Mouse (Mus musculus): ENCODE results near the gene D430019H16Rik. TPM values are rescaled to one million over a fixed set of nuclear protein-coding genes. Genes with fewer than 3 reads are reported as not detected.

Gene D430019H16Rik
- 12.3 TPM in 2 replicates for polyA plus RNA-seq (2015; fragmentation: Nextera tagmentation; extraction: Ambion mirVana)

DNA sequence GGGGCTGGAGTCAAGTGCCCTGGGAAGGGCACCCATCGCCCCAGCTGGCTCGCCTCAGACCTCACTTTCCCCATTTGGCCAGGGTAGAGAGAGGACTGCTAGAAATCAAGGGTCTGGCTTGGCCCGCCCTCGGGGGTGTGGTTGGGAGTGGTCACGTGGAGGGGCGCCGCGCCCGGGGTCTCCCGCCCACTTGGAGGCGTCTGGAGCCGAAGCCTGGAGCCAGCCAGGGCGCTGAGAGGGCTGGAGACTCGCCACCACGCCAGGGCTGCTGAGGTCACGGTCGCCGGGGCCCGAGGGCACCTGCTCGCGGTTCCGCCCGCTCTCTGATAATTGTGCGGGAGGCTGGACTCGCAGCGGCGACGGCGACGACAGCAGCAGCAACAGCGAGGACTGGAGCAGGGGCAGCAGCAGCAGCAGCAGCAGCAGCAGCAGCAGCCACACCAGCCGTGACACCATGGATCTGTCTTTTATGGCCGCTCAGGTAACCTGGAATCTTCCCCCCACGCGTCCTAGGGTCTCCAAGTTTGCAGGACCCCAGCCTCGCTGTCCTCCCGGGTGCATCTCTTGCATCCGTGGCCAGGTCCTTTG is at the start of gene D430019H16Rik:
Gene D430019H16Rik, plus strand, starts transcription at position 187 of the 588 bp plus-strand sequence.
- H3K4me2 ChIP-seq, result peak within 1 kb of the TSS; percentile 56
- H3K9ac ChIP-seq, result peak within 1 kb of the TSS; percentile 94
- H3K4me1 ChIP-seq (replicated peaks), result peaks cover 47% of the 10 kb centered on the region
- no peaks in the 10 kb centered on the region for H3K9me3 ChIP-seq
- H3K36me3 ChIP-seq, result 0 out of 2 replicates have a peak, but pooled peaks cover 5% of the 10 kb centered on the region
- H3K4me3 ChIP-seq, result peak within 1 kb of the TSS; percentile 90
- H3K27ac ChIP-seq, result peak within 1 kb of the TSS; percentile 91
- no peaks in the 10 kb centered on the region for H3K27me3 ChIP-seq
- WGBS, result under 1% methylated on average over 38 of the region's 38 CpGs
- ATAC-seq (ENCODE audit: low FRiP score), result peak; percentile 91

DNA sequence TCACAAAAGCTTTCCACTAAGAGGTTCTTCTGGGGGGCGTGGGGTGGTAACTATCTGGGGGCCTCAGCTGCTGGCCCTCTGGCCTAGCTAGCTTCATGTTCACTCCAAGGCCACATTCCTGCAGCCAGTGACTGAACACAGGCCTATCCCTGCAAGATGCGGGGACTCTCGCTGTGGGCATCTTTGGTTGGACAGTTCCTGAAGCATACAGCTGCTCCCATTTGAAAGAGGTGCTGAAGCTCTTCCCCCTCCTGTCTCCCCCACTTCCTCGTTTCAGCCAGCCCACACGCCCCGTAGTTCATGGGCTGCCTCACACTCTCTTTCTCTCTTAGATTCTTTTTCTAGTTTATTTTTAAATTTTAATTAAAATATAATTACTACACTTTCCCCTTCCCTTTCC is 47.6 kb upstream of the D430019H16Rik start:
- Histone ChIP-seq H3K4me1 (replicated peaks) (peaks cover 14% of the 10 kb centered on the region; the same call in 1 of the 2 replicates), H3K4me3 (no peak overlapping the region), H3K9ac (no peak overlapping the region), H3K9me3 (no peaks in the 10 kb centered on the region), H3K27ac (no peak overlapping the region), H3K36me3 (no peaks in the 10 kb centered on the region), H3K27me3 (no peaks in the 10 kb centered on the region), H3K4me2 (no peak overlapping the region)
- no peak for ATAC-seq (ENCODE audit: low FRiP score)
- WGBS, result 79% methylated on average over 6 of the region's 6 CpGs

DNA sequence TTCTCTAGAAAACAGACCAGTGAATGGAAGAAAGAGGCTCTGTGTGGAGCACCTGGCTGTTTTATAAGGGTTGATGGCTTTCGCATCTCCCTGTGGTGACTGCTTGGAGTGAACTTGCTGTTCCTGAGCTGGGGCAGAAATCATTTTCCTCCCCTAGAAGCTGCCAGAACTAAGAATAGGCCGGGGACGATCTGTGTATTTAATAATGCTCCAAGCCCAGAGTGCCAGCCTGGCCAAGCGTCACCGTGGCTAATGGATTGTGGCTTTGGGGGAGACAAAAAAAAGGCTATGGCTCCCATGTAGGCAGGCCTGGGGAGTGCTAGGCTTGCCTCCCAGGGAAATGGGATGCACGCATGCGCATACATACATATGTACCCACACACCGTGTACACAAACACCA is 39.7 kb upstream of the D430019H16Rik start:
- H3K4me1 ChIP-seq (replicated peaks), result 0 out of 2 replicates have a peak, but pooled peaks cover 14% of the 10 kb centered on the region
- 64% methylated on average over 8 of the region's 8 CpGs for WGBS
- H3K27ac ChIP-seq, result peak overlapping the region; percentile 48
- no peaks in the 10 kb centered on the region for H3K9me3 ChIP-seq
- H3K27me3 ChIP-seq, result no peaks in the 10 kb centered on the region
- no peak for ATAC-seq (ENCODE audit: low FRiP score)
- no peak overlapping the region for H3K4me2 ChIP-seq
- H3K36me3 ChIP-seq, result no peaks in the 10 kb centered on the region
- H3K9ac ChIP-seq, result no peak overlapping the region
- no peak overlapping the region for H3K4me3 ChIP-seq

DNA sequence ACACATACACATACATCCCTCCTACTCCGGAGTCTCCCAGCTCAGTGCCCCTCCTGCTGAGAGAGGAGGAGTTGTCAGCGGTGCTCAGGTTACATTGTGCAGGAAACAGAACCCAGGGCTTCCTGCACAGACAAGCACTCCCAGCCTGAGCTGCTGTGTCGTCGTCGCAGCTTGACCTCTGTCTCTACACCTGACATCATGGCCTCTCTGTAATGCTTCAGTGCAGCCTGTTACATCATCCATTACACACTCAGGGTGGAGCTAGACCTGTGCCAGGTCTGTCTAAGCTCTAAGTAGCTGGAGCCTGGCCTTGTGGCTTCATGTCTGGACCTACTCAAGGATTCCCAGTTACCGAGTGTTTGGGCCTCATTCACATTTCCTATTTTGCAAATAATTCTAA is 33.2 kb upstream of the D430019H16Rik start:
- Histone ChIP-seq H3K4me2 (no peak overlapping the region), H3K27ac (no peak overlapping the region), H3K9ac (no peak overlapping the region), H3K36me3 (no peaks in the 10 kb centered on the region), H3K4me3 (no peak overlapping the region), H3K27me3 (no peaks in the 10 kb centered on the region), H3K4me1 (replicated peaks) (no peaks in the 10 kb centered on the region), H3K9me3 (no peaks in the 10 kb centered on the region)
- 50% methylated on average over 6 of the region's 6 CpGs for WGBS
- no peak for ATAC-seq (ENCODE audit: low FRiP score)

DNA sequence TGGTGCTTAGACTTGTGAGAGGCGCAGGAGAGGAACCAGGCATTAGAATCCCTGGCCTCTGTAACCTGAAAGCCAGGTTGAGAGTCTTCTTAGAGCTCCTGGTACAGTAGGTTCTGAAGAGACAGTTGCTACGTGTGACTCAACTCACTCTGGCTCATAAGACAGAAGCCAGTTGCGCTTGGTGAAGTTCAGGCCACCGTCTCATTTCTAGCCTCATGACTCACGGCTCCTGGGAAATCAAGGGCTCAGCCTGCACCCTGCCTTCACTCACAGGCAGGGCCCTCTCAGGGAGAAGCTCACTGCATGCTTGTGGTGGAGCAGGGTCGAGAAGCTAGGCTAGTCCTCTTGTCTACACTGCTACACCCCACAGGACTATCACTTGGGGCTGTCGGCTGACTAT is 27.1 kb upstream of the D430019H16Rik start:
- ATAC-seq (ENCODE audit: low FRiP score), result no peak

DNA sequence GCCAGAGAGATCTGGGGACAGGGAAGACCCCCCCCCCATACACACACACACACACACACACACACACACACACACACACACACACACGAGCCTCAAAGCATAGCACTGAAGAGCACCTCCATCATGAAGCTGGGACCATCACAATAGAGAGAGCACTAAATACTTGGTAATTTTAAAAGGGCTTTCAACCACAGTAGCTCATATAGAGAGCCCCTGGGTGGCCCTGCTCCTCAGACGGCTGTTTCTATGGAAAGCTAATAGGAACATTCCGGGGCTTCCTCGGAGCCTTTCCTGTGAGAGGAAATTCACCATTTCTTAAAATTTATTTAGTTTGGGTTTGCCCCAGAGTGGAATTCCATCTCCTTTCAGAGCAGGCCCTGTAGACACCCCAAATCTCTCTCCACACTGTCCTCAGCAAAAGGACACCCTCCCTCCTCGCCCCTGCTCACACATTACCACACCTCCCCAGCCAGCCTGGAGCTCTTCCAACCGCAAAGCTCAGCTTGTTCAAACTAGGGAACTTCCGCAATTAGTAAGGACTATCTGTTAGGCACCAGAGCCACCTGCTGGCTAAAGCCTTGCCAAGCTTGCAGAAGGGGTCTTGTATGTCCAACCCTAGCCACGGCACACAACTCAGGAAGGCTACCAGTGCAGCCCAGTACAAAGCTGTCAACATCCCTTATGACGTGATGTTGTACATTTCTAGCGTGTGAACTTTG is 26.5 kb upstream of the D430019H16Rik start:
- Histone ChIP-seq H3K36me3 (no peaks in the 10 kb centered on the region), H3K27me3 (no peaks in the 10 kb centered on the region), H3K9ac (no peak overlapping the region), H3K4me1 (replicated peaks) (no peaks in the 10 kb centered on the region), H3K27ac (no peak overlapping the region), H3K9me3 (no peaks in the 10 kb centered on the region), H3K4me3 (no peak overlapping the region), H3K4me2 (peak overlapping the region; percentile 19; the same call in 1 of the 2 replicates)
- WGBS, result 34% methylated on average over 10 of the region's 10 CpGs
- peak; percentile 83 for ATAC-seq (ENCODE audit: low FRiP score)

More for the DNA sequence above, 27.1 kb upstream of the D430019H16Rik start:
- no peaks in the 10 kb centered on the region for H3K27me3 ChIP-seq
- no peak overlapping the region for H3K9ac ChIP-seq
- no peaks in the 10 kb centered on the region for H3K4me1 ChIP-seq (replicated peaks)
- WGBS, result 84% methylated on average over 7 of the region's 7 CpGs
- H3K4me3 ChIP-seq, result no peak overlapping the region
- no peak overlapping the region for H3K27ac ChIP-seq
- H3K36me3 ChIP-seq, result no peaks in the 10 kb centered on the region
- H3K4me2 ChIP-seq, result no peak overlapping the region
- no peaks in the 10 kb centered on the region for H3K9me3 ChIP-seq

DNA sequence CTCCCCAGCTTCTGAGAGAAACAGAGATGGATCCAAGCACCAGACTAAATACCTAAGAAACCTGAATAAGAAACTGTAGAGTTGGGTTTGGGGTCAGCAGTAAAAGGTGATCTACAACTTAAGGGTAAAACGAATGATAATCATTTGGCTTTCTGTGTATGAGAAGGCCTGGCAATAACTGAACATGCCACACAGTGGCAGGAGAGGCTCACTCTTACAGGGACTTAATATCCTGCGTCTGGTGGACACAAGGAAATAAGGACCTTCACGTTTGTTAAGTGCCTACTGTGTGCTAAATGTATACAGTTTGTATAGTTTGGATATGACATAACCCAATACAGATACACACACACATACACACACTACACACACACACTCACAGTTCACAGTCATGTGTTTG is 21.8 kb upstream of the D430019H16Rik start:
- no peak overlapping the region for H3K4me2 ChIP-seq
- WGBS, result 65% methylated on average over 3 of the region's 3 CpGs
- H3K4me3 ChIP-seq, result no peak overlapping the region
- no peaks in the 10 kb centered on the region for H3K36me3 ChIP-seq
- ATAC-seq (ENCODE audit: low FRiP score), result no peak
- no peaks in the 10 kb centered on the region for H3K9me3 ChIP-seq
- no peak overlapping the region for H3K27ac ChIP-seq
- no peak overlapping the region for H3K9ac ChIP-seq
- no peaks in the 10 kb centered on the region for H3K4me1 ChIP-seq (replicated peaks)
- no peaks in the 10 kb centered on the region for H3K27me3 ChIP-seq

DNA sequence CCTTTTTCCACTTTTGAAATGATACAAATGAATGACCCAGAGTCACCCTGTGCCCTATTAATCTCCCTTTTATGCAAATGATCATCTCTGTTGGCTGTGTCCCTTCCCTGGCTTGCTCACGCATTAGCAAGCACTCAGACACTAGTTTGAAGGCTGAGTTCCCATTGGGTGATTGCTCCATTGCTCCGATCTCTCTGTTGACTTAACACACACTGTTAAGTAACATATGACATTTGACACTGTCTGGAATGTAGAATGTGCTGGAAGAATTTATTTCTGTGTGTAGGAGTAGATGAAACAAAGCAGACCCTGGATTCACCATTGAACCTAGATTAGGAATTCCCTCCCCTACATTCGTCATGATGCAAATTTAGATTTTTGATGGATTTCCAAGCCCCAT is 20.8 kb upstream of the D430019H16Rik start:
- no peak for ATAC-seq (ENCODE audit: low FRiP score)
- Histone ChIP-seq H3K27me3 (no peaks in the 10 kb centered on the region), H3K9me3 (no peaks in the 10 kb centered on the region), H3K27ac (no peak overlapping the region), H3K4me1 (replicated peaks) (no peaks in the 10 kb centered on the region), H3K36me3 (no peaks in the 10 kb centered on the region), H3K4me2 (no peak overlapping the region), H3K4me3 (no peak overlapping the region), H3K9ac (no peak overlapping the region)
- WGBS, result 67% methylated on average over 3 of the region's 3 CpGs

DNA sequence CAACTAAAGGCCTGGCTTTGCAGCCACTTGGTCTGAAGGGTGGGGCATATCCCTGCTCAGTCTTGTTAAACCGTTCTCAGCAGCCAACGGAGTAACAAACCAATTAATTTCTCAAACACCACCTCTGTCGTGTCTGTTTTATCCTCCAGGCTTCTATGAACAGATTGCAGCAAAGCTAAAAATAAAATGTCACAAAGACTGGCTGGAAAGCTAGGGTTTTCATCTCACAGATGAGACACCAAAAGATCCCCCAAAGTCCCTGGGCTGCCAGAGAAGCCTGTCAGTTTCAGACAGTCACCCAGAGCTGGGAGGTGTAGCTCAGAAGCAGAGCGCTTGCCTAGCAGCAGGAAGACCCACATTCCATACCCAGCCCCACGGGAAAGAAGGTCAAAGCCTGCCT is 15.4 kb upstream of the D430019H16Rik start:
- Histone ChIP-seq H3K4me2 (no peak overlapping the region), H3K9ac (no peak overlapping the region), H3K4me3 (no peak overlapping the region), H3K9me3 (no peaks in the 10 kb centered on the region), H3K27ac (no peak overlapping the region), H3K4me1 (replicated peaks) (no peaks in the 10 kb centered on the region), H3K36me3 (no peaks in the 10 kb centered on the region), H3K27me3 (no peaks in the 10 kb centered on the region)
- 53% methylated on average over 5 of the region's 5 CpGs for WGBS
- no peak for ATAC-seq (ENCODE audit: low FRiP score)

DNA sequence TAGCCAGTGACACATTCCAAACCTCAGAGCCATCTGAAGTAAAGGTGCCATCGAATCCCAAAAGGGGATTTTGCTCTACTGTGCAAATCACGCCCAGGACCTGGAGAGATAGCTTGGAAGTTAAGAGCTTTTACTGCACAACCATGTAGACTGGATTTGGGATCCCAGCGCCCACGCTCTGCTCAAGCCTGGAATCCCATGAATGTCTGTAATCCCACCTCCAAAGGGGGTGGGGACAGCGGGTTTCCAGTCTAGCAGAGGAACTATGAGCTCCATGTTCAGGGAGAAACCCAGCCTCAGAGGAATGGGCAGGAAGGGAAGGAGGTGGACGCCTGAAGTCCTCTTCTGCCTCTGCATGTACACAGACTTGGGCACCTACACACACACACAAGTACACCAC is 13.7 kb upstream of the D430019H16Rik start:
- Histone ChIP-seq H3K9ac (no peak overlapping the region), H3K4me2 (no peak overlapping the region), H3K36me3 (no peaks in the 10 kb centered on the region), H3K27ac (no peak overlapping the region), H3K27me3 (no peaks in the 10 kb centered on the region), H3K4me3 (no peak overlapping the region), H3K4me1 (replicated peaks) (no peaks in the 10 kb centered on the region), H3K9me3 (no peaks in the 10 kb centered on the region)
- ATAC-seq (ENCODE audit: low FRiP score), result no peak
- WGBS, result 77% methylated on average over 6 of the region's 6 CpGs

DNA sequence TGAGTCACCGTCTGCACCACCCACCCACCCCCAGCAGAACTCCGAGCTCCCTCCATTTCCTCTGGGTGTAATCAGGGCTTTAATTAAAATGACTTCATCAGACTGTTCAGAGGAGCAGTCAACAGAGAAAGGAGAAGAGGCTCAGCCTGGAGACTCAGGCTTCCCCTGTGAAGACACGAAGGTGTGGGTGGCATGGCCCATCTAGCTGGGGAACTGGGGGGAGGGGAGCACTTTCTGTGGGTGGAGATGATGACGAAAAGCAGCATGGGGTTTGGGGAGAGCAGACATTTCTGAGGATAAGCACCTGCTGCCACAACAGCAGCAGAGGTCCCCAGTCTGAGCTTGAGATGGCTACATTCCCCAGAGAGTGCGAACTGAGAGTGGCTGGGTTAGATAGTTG is 10.1 kb upstream of the D430019H16Rik start:
- H3K36me3 ChIP-seq, result no peaks in the 10 kb centered on the region
- H3K9me3 ChIP-seq, result no peaks in the 10 kb centered on the region
- no peak overlapping the region for H3K4me2 ChIP-seq
- no peak overlapping the region for H3K9ac ChIP-seq
- no peaks in the 10 kb centered on the region for H3K27me3 ChIP-seq
- no peak overlapping the region for H3K4me3 ChIP-seq
- H3K27ac ChIP-seq, result no peak overlapping the region
- no peak for ATAC-seq (ENCODE audit: low FRiP score)
- H3K4me1 ChIP-seq (replicated peaks), result no peaks in the 10 kb centered on the region
- WGBS, result 67% methylated on average over 5 of the region's 5 CpGs

DNA sequence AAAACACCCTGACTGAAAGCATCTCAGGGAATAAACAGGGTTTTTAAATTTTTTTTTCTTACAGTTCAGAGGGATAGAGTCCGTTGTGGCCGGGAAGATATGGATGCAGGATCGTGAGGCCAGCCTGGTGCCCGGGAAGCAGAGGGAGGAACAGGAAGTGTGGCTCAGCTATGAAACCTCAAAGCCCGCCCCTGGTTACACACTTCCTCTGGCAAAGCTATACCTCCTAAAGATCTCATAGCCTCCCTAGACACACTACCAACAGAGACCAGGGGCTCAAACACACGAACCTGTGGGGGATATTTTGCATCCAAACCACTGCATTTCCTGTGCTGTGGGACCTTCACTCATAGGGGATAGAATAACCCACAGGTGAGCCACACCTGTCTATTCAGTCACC is 7.9 kb upstream of the D430019H16Rik start:
- no peak overlapping the region for H3K9ac ChIP-seq
- H3K4me1 ChIP-seq (replicated peaks), result no peaks in the 10 kb centered on the region
- no peak for ATAC-seq (ENCODE audit: low FRiP score)
- no peak overlapping the region for H3K4me3 ChIP-seq
- H3K4me2 ChIP-seq, result no peak overlapping the region
- H3K27ac ChIP-seq, result no peak overlapping the region
- H3K27me3 ChIP-seq, result no peaks in the 10 kb centered on the region
- 81% methylated on average over 6 of the region's 6 CpGs for WGBS
- H3K9me3 ChIP-seq, result no peaks in the 10 kb centered on the region
- no peaks in the 10 kb centered on the region for H3K36me3 ChIP-seq

DNA sequence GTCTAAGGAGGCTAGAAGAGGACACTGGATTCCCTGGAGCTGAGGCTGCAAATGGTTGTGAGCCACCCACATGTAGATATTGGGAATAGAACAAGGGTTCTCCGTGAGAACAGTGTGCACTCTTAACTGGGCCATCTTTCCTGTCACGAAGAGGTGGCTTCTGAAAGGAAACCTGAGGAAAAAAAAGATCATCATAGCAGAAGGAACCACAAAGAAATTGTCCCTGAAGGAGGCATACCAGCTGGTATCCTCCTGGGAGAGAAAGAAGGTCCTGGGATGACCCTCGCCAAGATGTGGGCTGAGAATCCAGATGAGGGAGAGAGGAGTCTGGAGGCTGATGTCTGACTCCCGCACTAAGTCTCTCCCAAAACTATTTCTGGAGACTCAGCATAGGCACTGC is 4.4 kb upstream of the D430019H16Rik start:
- WGBS, result 81% methylated on average over 4 of the region's 4 CpGs

More for the DNA sequence above, 4.4 kb upstream of the D430019H16Rik start:
- no peaks in the 10 kb centered on the region for H3K27me3 ChIP-seq
- no peak overlapping the region for H3K4me3 ChIP-seq
- peaks cover 8% of the 10 kb centered on the region for H3K4me1 ChIP-seq (replicated peaks)
- ATAC-seq (ENCODE audit: low FRiP score), result no peak
- no peaks in the 10 kb centered on the region for H3K36me3 ChIP-seq
- no peaks in the 10 kb centered on the region for H3K9me3 ChIP-seq
- H3K9ac ChIP-seq, result no peak overlapping the region
- H3K27ac ChIP-seq, result no peak overlapping the region
- H3K4me2 ChIP-seq, result no peak overlapping the region

Measured in hindbrain, embryonic 13.5 days (tissue).